Mouse (Mus musculus) T-helper 17 cell (primary cell): Measurements from ENCODE around the gene Frem3.

Experiments used
- in situ Hi-C, 2 experiments: fragments of 300-600 bp; cut with MboI, MseI; formaldehyde crosslinking; loops; 1 replicate in 1 of 2; 2 replicates in 1 of 2; pipeline ENCODE4 v1.15.1; 2025; ENCODE audit warnings: high pct_unique_total_duplicates in 2 of 2

Frem3 gene

GRCm38 (mm10) chr8:80688141-80688540, 77.3 kb downstream of the Frem3 start:
- in situ Hi-C loops = loop anchor here (5.0 to 10.0 kb wide), 3 partner anchors 201 to 663 kb away; no protein-coding TSS in a partner anchor

GRCm38 (mm10) chr8:80710670-80711400, 100.0 kb downstream of the Frem3 start:
- in situ Hi-C loops = loop anchor here in 1 of 2 experiments (5.0 kb wide), 1 partner anchor 1019 kb away; no protein-coding TSS in a partner anchor

DNA sequence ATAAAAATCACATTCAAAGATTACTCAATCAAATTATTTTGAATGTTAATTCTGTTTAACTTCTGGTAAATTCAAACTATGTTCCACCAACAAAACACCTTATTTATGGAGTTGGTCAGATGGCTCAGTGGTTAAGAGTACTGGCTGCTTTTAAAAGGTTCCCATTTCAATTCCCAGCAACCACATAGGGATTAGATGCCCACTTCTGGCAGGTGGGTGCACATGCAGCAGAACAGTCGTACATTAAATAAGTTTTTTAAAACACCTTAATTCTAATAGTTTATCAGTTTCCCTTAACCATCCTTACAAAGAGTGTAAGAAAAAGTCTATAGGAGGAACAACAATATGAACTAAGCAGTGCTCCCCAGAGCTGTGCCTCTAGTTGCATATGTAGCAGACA, 103.6 kb downstream of the Frem3 start:
- in situ Hi-C loops = loop anchor here in 1 of 2 experiments (5.0 kb wide), 1 partner anchor 1022 kb away; no protein-coding TSS in a partner anchor

GRCm38 (mm10) chr8:80732326-80732725, 121.4 kb downstream of the Frem3 start:
- in situ Hi-C loops = loop anchor here (10.0 to 25.0 kb wide), 2 partner anchors 1358 to 1695 kb away; partner anchors contain the start of gene Zfp827 (in 1 of the 2)

DNA sequence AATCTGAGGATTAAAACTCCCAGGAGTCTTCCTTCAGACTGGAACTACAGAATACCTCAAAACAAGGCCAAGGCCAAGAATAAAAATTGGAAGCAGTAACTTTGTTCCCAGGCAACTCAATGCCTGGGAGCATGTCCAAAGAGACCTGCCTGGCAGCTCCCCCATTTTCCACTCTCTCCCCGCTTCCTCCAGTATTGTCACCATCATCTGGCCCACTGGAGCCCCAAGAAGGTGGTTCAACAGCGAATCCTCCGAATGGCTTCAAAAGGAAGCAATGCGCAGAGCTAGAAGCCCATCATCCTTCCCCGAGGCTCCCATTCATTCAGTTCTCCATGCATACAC, 127.1 kb downstream of the Frem3 start:
- in situ Hi-C loops = loop anchor here (5.0 to 25.0 kb wide), 3 partner anchors 274 to 1701 kb away; partner anchors contain the start of genes Usp38 (in 1 of the 2) and Zfp827 (in 1 of the 2)

DNA sequence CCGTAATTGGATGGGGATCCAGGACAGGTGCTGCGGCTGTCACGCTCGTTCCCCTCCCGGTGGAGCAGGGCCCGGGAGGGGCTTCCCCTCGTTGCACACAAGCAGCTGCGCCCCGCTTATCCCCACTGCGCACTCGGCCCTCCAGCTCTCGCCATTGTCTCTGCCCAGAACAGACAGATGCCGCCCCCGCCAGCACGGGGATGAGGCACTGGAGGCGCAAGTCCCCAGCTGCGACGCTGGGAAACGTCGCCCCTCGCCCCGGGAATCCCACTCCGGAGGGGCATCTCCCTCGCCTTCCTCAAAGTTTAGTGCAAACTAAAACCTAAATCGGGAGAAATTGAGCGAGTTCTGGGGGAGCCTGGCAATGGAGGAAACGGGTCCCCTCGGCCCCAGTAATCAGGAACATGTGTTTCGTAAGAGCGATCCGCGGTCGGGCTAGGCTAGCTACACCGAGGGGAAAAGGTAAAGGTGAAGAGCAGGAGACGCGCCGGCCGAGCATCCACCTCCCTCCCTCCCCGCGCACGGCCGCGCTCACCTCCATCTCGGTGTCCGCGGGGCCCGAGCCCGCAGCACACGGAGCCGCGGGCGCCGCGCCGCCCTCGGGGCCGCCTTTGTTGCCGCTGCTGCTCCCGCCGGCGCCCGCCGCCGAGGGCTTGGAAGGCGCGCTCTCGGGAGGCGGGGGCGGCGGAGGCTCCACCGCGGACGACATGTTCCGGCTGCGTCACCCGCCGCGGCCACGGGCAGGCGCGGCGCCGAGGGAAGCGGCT, 127.7 kb downstream of the Frem3 start:
- in situ Hi-C loops = loop anchor here (5.0 to 25.0 kb wide), 3 partner anchors 274 to 1701 kb away; partner anchors contain the start of genes Usp38 (in 1 of the 2) and Zfp827 (in 1 of the 2)

- in situ Hi-C loops = loop anchor here (5.0 to 25.0 kb wide), 3 partner anchors 273 to 1702 kb away; partner anchors contain the start of genes Usp38 (in 1 of the 2) and Zfp827 (in 1 of the 2)
Observed at GRCm38 (mm10) chr8:80739155-80739924, 128.5 kb downstream of the Frem3 start, which contains the start of gene Smarca5. Gene Smarca5, minus strand, starts transcription at chr8:80739497.

GRCm38 (mm10) chr8:80739932-80740331, 129.1 kb downstream of the Frem3 start:
- in situ Hi-C loops = loop anchor here (5.0 to 25.0 kb wide), 3 partner anchors 272 to 1703 kb away; partner anchors contain the start of genes Usp38 (in 1 of the 2) and Zfp827 (in 1 of the 2)
